Mouse (Mus musculus): ENCODE measurements at regions not wholly inside any gene's neighbourhood (a gene's known extent, or its start where the extent isn't known, plus 50 kb on each side); places are given as distances from the start of the nearest gene placed in this dataset.

DNA sequence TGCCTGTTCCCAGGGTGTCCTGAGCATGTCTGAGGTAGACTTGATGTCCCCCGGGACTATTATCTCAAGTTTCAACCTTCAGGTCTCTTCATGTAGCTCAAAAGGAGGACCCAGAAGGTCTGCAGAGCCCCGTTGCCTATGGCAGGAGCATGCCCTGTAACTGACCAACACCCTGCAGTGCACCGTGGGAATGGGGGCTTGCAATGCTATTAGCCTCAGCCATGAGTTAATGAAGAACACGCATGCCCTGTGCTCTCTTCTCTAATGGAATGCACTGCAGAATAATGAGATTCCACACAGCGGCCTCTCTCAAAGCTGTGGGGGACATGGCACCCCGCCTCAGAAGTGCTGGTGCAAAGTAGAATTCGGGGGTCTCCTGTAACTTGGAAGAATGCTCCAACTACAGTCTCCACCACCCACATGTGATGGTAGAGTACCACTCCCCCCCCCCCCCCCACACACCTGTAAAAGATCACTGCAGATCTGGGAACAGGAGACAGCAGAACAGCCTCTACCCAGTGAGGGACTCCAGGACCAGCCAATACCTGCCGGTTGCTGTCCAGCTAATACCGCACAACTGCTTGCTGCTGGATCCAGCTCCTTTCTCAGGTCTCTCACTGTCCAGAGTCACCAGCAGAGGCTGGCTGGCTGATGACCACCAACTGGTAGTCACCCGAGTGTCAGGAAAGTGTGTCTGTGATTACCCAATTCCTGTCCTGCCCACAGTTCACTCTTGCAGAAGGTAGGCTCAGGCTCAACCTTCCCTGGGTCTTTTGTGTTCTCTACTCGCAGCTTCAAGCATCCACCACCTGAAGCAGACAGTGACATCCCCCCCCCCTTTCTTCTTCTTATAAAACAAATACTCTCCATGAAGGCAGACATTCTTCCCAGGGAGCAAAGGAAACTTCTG is 255.4 kb upstream of the Dio3 start:
- DNase-seq (ENCODE audit: extremely low read depth, insufficient read length, low spot score), result no peak

DNA sequence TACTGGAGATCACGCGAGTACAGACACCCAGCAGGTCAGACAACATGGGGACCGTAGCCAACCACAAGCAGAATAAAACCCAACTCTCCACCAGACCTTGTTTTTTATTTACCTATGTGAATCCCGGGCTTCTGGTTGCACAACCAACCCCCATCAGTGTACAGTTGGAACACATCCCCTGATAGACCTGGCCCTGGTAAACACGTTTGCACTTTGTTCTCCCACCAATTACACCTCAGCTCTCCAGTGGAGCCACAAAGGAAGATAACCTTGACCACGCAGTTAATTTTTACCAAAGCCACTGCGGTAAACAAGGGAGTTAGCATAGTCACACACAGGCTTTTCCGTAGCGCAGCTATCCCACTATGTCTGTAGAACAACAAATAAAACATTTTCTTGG is 254.6 kb upstream of the Dio3 start:
- DNase-seq (ENCODE audit: extremely low read depth, insufficient read length, low spot score), result no peak

DNA sequence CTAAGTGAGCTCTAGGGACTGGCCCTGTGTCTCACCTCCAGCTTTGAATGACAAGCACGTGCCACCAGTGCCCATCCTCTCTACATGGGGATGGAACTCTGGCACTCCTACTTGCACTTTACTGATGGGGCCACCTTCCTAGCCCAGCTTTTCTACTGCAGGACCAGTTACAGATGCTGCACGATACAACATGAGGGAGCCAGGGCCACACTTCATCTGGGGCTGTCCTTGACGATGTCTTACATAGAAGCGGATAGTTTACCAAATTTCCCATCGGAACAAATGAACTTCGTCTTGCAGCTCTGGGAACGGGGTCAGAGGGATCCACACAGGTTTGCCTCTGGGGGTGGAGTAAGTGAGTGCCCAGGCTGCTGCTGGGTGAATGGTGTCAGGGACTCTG is 253.7 kb upstream of the Dio3 start:
- DNase-seq (ENCODE audit: extremely low read depth, insufficient read length, low spot score), result no peak

DNA sequence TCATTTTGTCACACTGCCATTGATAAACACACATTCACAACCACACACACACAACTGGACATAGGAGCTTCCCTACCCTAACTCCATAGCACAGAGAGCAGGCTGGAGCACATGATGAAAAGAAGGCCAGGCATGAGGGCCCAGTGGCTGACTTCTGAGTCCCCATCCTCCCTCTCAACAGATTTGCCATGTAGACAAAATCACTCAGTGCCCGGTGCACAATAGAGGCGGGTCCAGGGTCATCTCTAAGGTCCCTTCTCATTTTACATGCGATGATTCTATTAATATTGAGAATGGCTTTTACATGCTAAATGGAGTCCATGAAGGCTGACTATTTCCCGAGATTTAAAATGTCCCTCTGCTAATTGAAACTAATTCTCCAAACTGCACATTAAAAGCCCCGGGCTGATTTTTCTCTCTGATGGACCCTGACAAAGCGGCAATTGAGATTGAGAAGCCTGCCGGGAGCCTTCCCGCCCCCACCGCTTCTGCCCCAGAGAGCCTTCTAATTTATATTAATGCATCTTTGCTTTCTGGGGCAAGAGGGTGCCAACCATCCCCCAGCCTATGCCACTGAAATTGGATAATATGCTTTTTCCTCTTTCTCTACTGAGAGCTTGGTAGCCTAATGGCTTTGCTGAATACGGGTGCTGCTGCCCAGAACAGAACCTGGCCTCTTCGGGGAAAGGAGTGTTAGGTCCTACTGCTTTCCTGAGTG is 252.7 kb upstream of the Dio3 start:
- no peak for DNase-seq (ENCODE audit: extremely low read depth, insufficient read length, low spot score)

DNA sequence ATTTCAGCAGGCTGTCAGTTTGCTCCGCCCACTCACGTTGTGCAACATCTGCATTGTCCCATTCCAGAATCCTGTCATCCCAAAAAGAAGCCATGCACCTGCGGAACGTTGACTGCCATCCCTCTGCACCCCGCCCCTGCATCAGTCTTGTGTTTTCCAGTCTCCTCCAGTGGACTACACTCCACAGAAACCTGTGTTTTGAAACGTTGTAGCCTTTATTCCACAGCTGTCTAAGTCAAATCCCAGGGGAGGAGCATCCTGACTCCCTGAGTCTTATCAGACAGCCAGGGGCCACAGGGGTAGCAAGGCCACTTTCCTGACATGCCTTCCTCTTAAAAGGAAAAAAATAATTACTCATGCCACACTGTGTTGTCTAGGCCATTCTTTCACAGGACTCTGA is 251.5 kb upstream of the Dio3 start:
- no peak for DNase-seq (ENCODE audit: extremely low read depth, insufficient read length, low spot score)

DNA sequence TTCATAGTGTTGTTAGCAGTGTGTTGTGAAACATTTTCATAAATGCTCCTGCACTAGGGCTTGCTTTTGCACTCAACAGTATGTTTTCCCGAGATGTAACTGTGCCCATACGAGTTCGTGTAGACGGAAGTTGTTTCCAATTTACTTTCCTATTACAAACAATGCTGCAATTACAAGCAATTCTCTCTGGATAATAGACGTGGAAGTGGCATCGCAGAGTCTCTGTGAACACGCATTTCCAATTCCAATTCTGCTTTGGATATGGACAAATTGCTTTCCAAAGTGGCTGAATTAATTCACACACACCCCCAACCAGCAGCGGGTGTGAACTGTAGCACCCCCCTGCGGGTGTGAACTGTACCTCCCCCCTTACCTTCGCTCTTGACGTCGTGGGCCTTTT is 250.9 kb upstream of the Dio3 start:
- no peak for DNase-seq (ENCODE audit: extremely low read depth, insufficient read length, low spot score)

DNA sequence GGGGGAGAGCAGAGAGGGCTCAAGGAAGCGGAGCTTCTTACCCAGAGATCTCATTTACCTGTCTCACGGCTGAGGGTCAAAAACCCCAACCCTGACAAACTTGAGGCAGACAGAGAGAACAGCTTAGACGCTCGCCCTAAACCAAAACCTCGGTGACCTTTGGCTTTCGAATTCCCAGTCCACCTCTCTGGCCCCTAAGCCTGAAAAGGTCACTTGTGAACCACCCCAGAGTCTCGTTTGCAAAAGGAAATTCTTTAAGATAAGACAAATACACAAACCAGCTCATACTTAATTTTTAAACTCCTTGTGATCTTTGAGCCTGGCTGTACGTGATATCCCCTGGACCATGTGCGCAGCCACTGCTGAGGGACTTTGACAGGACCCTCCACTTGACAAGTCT is 250.2 kb upstream of the Dio3 start:
- DNase-seq (ENCODE audit: extremely low read depth, insufficient read length, low spot score), result no peak

DNA sequence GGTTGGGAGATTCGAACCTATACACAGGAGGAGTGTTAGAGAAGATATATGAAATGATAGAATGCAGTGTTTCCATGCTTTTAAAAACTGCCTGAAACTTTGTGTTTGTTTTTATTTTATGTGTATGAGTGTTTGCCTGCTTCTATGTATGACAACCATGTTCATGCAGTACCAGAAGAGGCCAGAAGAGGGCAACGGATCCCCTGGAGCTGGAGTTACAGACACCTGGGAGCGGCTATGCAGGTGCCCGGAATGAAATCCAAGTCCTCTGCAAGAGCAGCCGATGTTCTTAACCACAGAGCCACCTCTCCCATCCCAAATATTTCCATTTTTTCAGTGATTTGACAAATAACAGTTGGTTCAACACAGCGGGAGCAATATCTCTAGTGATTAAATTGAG is 247.5 kb upstream of the Dio3 start:
- DNase-seq (ENCODE audit: extremely low read depth, insufficient read length, low spot score), result no peak

DNA sequence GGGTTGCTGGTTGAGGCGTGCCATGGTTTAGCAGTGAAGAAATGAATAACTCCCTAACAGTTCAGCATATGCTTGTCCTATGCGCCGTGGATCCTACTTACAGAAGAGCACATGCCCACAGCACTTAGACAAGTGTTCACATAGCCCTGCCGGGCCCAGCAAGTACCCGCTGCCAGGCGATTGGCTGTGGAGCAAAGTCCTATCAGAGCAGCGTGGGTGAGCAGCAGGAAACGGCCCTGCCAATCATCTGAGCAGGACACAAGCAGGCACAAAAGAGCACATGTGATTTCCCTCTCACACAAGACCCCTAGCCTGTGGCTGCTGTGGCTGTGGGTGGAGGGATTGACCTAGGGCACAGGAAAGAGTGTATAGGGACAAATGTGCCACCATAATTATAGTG is 243.7 kb upstream of the Dio3 start:
- DNase-seq (ENCODE audit: extremely low read depth, insufficient read length, low spot score), result no peak

DNA sequence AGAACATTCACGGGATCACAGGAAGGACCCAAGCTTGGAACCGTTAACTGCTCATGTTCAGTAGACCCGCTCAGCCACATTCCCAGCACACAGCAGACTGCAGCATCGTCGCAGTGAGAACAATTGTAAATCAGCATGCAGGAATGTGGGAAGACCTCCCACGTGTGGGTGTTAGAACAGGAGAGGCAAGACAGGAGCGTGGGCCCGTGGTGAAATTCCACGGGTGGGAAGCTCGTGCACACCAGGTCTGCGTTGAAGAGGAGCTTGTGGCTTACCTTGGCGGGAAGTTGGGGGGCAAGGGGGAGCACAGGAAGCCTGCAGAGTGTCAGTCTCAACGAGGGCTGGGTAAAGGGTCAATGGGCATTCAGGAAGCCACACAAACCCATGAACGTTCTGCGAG is 238.2 kb upstream of the Dio3 start:
- no peak for DNase-seq (ENCODE audit: extremely low read depth, insufficient read length, low spot score)

DNA sequence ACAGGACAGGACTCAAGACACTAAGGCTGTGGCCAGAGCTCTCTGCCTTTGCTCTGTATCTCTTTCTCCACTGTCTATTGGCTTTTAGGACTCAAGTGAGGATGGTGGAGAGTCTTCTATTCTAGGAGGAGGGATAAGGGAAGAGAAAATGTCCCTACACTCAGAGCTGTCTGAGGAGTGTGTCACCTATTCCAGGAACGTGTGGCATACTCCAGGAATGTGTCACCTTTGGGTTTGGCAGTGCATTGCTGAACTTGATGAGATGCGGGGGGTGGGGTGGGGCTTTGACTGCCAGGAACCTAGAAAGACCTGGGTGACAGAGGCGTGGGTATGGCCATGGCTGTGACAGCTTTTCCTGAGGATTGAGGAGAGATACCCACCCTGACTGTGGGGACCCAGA is 237.1 kb upstream of the Dio3 start:
- DNase-seq (ENCODE audit: extremely low read depth, insufficient read length, low spot score), result peak; percentile 56

DNA sequence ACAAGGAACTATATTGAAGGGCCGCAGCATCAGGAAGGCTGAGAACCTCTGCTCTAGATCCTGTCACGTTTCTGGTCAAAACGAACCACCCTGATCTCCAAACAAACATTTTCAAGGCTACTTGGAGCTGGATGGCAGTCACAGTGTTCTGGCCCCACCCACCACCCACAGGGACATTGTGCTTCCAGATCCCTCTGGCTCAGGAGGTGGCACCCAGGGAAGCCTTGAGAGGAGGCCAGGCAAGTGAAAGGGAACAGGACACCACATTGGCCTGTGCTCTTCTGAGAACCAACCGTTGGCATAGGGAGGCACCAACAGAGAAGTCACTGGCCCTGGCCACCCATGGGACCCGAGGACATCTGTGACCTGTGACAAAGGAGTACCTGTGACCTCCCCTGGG is 234.6 kb upstream of the Dio3 start:
- DNase-seq (ENCODE audit: extremely low read depth, insufficient read length, low spot score), result peak; percentile 23

DNA sequence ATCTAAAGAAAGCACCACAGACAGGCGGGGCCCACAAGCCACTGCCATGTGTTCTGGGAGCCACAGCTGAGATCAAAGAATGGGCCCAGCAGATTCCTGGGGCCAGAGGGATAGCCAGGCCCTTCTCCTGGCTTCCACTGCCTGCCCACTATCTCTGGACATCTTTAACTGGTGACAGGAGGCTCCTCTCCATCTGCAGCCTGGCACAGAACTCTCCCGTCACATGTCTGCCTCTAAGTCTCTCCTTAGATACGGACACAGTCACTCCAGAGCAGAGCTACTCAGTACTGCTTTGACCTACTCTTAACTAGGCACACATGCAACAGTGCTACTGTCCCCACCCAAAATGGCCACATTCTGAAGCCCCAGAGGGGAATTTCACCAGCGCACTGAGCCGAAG is 234.1 kb upstream of the Dio3 start:
- DNase-seq (ENCODE audit: extremely low read depth, insufficient read length, low spot score), result no peak

DNA sequence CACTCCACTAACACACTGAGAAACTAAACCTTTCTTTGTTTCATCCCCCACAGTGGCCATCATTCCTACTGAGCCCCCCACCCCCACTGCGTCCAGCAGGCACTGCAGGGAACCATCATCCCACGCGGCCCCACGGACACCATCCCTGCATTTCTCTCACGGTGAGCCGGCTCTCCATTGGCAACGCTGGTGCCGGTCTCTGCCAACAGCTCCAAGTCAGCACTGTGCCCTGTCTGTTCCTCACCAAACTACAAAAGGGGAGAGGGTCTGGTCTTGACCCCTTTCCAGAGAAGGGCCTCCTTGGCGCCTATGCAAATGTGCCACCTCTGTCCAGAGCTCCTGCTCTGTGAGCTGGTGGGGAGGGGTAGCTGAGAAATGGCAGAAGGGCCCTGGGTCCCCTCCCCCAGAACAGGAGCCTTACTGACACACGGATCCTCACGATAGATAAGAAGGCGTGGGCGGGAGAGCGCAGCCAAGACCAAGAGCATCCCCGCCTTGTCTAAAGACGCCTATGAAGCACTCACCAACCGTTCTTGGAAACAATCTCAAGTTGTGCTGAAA is 233.0 kb upstream of the Dio3 start:
- no peak for DNase-seq (ENCODE audit: extremely low read depth, insufficient read length, low spot score)

DNA sequence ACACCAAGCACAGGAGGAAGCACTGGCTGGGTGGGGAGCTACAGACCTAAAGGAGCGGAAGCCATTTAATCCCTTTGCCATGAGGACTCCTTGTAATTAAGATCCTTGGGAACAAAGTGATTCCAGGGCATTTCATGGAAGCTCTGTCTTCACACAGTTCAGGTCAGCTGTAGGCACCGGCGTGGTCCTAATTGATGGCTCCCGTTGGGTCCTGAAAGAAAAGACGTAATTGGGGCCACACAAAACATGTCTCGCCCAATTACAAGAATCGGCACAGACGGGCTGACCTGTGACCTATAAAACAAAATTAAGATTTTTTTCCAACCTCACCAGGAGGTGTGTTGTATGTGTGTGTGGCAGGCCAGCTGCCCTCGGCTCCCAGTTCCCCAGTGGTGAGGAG is 232.3 kb upstream of the Dio3 start:
- no peak for DNase-seq (ENCODE audit: extremely low read depth, insufficient read length, low spot score)

DNA sequence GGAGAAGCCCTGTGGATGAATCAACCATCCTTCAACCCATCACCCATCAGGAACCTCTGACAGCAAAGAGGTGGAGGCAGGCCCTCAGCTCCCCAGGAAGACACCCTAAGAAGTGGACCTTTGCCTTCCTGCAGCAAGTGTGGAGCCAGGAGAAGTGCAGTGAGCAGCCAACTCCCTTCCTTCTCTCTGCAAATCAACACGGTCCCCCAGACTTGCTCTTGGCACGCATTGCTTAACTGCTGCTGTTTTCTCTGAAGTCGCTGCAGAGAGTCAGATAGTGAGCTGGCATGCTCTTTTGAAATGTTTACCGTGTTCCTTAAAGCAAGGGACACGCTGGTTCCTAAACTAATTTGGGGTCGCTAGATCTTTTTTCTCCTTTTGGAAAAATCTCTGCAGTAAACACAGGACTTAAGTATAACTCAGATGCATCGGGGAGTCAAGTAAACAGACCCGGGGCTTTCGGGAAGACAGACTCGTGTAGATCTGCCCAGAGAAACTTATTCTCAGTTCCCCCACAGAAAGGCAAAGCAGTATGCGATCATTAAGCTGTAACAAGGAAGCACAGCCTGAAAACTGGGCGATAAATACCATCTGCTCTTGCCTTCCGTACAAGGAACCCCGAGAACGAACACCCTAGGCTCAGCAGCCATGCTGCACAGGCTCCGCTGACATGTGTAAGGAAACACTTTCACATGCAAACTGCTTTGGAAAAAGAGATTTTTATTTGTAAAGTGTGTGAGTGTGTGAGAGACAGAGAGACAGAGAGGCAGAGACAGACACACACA is 231.2 kb upstream of the Dio3 start:
- DNase-seq (ENCODE audit: extremely low read depth, insufficient read length, low spot score), result no peak

DNA sequence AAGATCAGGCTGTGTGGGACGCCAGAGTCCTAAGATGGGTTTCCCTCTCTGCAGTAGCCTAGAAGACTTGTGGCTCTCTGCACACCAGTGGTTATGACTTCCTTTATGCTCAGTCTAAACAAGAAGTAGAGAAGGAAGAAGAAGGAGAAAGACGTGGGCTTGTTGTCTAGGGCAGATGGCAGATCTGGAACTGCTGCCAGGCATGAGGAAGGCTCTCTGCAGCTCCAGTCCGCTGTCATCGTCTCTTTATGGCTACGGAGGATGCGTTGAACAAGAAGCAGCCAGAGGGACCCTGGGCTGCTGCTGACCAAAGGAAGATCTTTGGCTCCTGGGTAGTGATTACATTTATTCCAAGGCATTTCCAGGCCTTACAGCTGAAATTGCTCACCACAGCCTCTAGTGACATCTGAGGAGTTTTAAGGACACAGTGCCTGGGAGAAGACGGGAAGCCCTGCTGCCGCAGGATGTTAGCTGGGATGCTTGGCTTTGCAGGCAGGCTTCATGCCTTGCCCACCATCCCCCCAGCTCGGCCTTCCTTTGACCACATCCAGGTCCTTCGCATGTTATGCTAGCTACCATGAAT is 229.6 kb upstream of the Dio3 start:
- DNase-seq (ENCODE audit: extremely low read depth, insufficient read length, low spot score), result no peak

DNA sequence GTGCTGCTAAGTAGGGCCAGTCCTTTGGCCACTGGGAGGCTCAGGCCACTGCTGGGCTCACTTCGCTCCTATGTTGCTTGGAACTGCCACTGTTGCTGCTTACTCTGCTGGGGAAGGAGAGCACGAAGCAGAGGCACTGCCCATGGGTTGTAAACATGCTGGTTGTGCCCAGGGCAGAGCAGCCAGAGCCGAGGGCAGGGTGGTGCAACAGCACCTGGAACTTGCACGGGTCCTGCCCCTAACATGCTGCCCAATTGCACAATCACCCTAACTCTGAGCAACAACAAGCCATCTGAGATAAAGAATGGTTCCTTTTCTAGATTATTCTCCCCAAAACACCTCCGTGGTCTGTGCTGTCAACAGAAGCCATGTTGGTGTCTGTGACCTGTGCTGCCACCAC is 219.5 kb upstream of the Dio3 start:
- DNase-seq (ENCODE audit: extremely low read depth, insufficient read length, low spot score), result no peak

DNA sequence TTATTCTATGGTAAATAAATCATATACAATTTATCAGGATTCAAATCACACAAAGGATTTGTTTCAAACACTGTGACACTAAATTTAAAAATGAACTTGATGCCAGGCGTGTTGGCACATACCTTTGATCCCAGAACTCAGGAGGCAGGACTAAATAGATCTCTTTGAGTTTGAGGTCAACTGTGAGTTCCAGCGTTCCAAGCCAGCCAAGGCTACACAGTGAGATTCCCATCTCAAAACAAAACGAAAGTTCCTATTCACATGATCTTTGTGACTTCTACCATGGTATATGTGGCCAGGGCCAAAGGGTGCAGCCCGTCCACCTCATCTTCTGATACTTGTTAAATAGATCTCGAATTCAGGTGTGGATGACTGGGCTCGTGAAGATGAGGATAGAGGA is 216.9 kb upstream of the Dio3 start:
- DNase-seq (ENCODE audit: extremely low read depth, insufficient read length, low spot score), result no peak

DNA sequence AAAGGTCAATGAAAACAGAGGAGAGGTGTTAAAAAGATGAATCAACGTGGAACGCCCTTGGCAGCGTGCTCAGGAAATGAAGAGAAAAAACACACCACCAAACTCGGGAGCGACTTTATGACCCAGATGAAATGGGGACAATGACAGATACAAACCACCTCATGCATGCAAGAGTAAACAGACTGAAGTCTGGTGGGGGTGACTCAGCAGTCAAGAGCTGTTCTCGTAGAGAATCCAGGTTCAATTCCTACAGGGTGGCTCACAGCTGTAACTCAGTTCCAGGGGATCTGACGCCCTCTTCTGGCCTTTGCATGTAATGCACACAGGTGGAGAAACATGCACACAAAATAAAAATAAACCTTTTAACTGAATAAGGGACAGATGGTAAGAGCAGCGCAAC is 215.9 kb upstream of the Dio3 start:
- DNase-seq (ENCODE audit: extremely low read depth, insufficient read length, low spot score), result peak; percentile 60

DNA sequence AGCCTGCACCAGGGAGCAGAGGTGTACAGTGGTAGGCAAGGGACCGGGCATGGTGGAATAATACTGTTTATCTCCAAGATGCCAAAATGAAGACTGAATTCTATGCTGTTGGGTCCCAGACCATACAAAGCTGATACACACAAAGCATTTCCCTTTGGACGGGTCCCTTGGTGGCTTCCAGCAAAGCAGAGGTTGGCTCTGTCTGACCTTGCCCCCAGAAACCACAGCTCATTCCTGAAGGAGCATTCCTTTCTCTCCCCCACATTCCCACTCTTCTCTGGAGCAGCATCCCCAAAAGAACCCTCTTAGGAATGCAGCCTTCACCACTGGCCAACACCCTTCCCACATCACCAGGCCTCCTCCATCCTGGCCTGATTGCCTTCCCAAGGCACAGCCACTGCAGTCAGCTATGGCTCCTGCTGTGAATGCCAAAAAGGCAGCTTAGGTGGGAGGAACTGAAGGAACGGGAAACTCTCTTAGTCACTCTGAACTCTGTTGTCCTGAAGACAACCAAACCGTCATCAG is 212.4 kb upstream of the Dio3 start:
- DNase-seq (ENCODE audit: extremely low read depth, insufficient read length, low spot score), result peak; percentile 79

Measured in 3134 (cell line).